28 mouse cellular contexts compared by ENCODE assay signal in the genomic region with DNA sequence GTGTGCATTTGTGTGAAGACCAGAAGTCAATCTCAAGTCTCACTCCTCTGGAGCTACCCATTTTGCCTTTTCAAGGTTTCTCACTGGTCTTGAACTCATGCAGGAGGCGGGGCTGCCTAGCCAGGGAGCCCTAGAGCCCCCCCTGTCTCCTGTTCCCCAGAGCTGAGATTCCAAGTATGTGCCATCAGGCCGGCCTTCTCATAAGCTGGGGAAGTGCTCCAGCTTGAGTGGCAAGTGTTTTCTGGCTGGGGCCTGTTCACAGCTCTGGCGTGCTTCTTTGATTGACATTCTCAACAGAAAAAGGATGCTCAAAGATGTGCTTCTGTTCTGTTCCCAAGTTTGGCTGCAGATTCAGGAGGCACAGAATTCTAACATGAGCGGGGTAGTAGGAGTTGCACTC. TPM values are rescaled to one million over a fixed set of nuclear protein-coding genes. Genes with fewer than 3 reads are reported as not detected.
DNase-seq lines count a peak whose midpoint lies in the region; ATAC-seq and TF ChIP-seq lines count a peak whose summit lies in the region.
"Had no signal": no experiment of that assay in that cellular context is flagged by ENCODE, and none has a peak within 500 bp of the region (broad histone marks: within the 10 kb centered on the region; RNA-seq: fewer than 3 reads in every experiment).

No protein-coding gene starts in this region.

- H3K9me3 ChIP-seq in stomach, embryonic 14.5 days (ENCODE audit: control insufficient read depth, low read depth, low read length), result no peaks in the 10 kb centered on the region
- no peaks in the 10 kb centered on the region for H3K9me3 ChIP-seq in stomach, postnatal 0 days (ENCODE audit: control insufficient read depth, low read length)
- H3K9me3 ChIP-seq: embryonic facial prominence, embryonic 12.5 days; embryonic facial prominence, embryonic 15.5 days; G1E; heart, embryonic 12.5 days; heart, embryonic 15.5 days had no signal

- no peak overlapping the region for H3K4me3 ChIP-seq in layer of hippocampus, adult 2 months
- no peak overlapping the region for H3K4me3 ChIP-seq in stomach, embryonic 14.5 days (ENCODE audit: low read depth, low read length)
- H3K4me3 ChIP-seq in stomach, postnatal 0 days (ENCODE audit: low read depth, low read length), result no peak overlapping the region
- H3K4me3 ChIP-seq: embryonic facial prominence, embryonic 12.5 days; embryonic facial prominence, embryonic 15.5 days; heart, embryonic 12.5 days; heart, embryonic 15.5 days had no signal

- 0 out of 2 replicates have a peak, but pooled peaks have one; percentile 23 for ATAC-seq in stomach, embryonic 14.5 days (ENCODE audit: insufficient number of reproducible peaks, insufficient read depth, low FRiP score, low read depth)
- ATAC-seq in stomach, postnatal 0 days (ENCODE audit: low FRiP score, low TSS enrichment), result no peak
- ATAC-seq: forebrain, embryonic 14.5 days; hindbrain, postnatal 0 days; inflammation-experienced regulatory T-cells, adult 6 months; Patski had no signal

- intact Hi-C loops in heart, postnatal 25 days (cut with DNase I), result no loop called here

- no peak overlapping the region for H3K9ac ChIP-seq in stomach, embryonic 14.5 days (replicated peaks; ENCODE audit: low read depth, low read length)
- H3K9ac ChIP-seq in stomach, postnatal 0 days (ENCODE audit: low read length), result no peak overlapping the region
- H3K9ac ChIP-seq: embryonic facial prominence, embryonic 12.5 days; embryonic facial prominence, embryonic 15.5 days; heart, embryonic 12.5 days; heart, embryonic 15.5 days; hindbrain, embryonic 14.5 days had no signal

- TF ChIP-seq EP300 in stomach, postnatal 0 days (optimal IDR thresholded peaks at IDR 0.05), result no peak

- DNase-seq in heart, adult 11 months, result peak; percentile 85
- no peak for DNase-seq in heart, postnatal 25 days (ENCODE audit: low spot score)
- peak in 1 of 2 experiments; percentile 16 for DNase-seq in layer of hippocampus, adult 2 months (ENCODE audit: low spot score in 2 of 2)
- DNase-seq in layer of hippocampus, adult 9-10 months (ENCODE audit: low spot score), result no peak
- no peak for DNase-seq in stomach, postnatal 0 days (ENCODE audit: low spot score)
- DNase-seq in urinary bladder, postnatal 4 days (ENCODE audit: low spot score in 2 of 2), result no peak
- DNase-seq: adrenal gland, postnatal 10 days; B cell, adult 2 months; cerebellum, adult 11 months; cerebellum, adult 2 months; cerebellum, adult 9-11 months; cerebellum, postnatal 25 days; gastrocnemius, postnatal 10 days; gastrocnemius, postnatal 36 days; heart, postnatal 10 days; heart, postnatal 4 days had no signal

- H3K27me3 ChIP-seq in stomach, embryonic 14.5 days (ENCODE audit: control insufficient read depth, insufficient read depth, low read length), result no peaks in the 10 kb centered on the region
- H3K27me3 ChIP-seq in stomach, postnatal 0 days (ENCODE audit: control insufficient read depth, insufficient read depth, low read length), result no peaks in the 10 kb centered on the region
- H3K27me3 ChIP-seq: CH12.LX; embryonic facial prominence, embryonic 12.5 days; embryonic facial prominence, embryonic 15.5 days; heart, embryonic 12.5 days; heart, embryonic 15.5 days; Patski had no signal

- H3K4me2 ChIP-seq in stomach, embryonic 14.5 days (replicated peaks; ENCODE audit: low read depth, low read length), result no peak overlapping the region
- H3K4me2 ChIP-seq in stomach, postnatal 0 days (replicated peaks; ENCODE audit: low read depth), result no peak overlapping the region
- H3K4me2 ChIP-seq: embryonic facial prominence, embryonic 12.5 days; embryonic facial prominence, embryonic 15.5 days; heart, embryonic 12.5 days; heart, embryonic 15.5 days; hindbrain, embryonic 14.5 days had no signal

- TF ChIP-seq CTCF in layer of hippocampus, adult 2 months (conservative IDR thresholded peaks at IDR 0.05), result peak; percentile 23
- TF ChIP-seq CTCF in stomach, postnatal 0 days (IDR thresholded peaks at IDR 0.05; ENCODE audit: low read depth), result no peak

- no peak overlapping the region for H3K27ac ChIP-seq in layer of hippocampus, adult 2 months
- H3K27ac ChIP-seq in stomach, embryonic 14.5 days (ENCODE audit: low read length), result no peak overlapping the region
- H3K27ac ChIP-seq in stomach, postnatal 0 days (replicated peaks), result no peak overlapping the region
- H3K27ac ChIP-seq: embryonic facial prominence, embryonic 12.5 days; embryonic facial prominence, embryonic 15.5 days; heart, embryonic 15.5 days; hindbrain, embryonic 14.5 days; hindbrain, postnatal 0 days had no signal

- H3K36me3 ChIP-seq in stomach, embryonic 14.5 days (ENCODE audit: control insufficient read depth, insufficient read depth, low read length), result no peaks in the 10 kb centered on the region
- no peaks in the 10 kb centered on the region for H3K36me3 ChIP-seq in stomach, postnatal 0 days (ENCODE audit: control insufficient read depth, insufficient read depth, low read length)
- H3K36me3 ChIP-seq: embryonic facial prominence, embryonic 12.5 days; embryonic facial prominence, embryonic 15.5 days; G1E; heart, embryonic 12.5 days; heart, embryonic 15.5 days had no signal

- no peaks in the 10 kb centered on the region for H3K4me1 ChIP-seq in stomach, embryonic 14.5 days (ENCODE audit: control insufficient read depth, insufficient read depth, low read length)
- no peaks in the 10 kb centered on the region for H3K4me1 ChIP-seq in stomach, postnatal 0 days (replicated peaks; ENCODE audit: control insufficient read depth, insufficient read depth)
- H3K4me1 ChIP-seq: embryonic facial prominence, embryonic 12.5 days; embryonic facial prominence, embryonic 15.5 days; heart, embryonic 12.5 days; heart, embryonic 15.5 days had no signal

- WGBS in stomach, embryonic 14.5 days, result 78% methylated on average over 4 of the region's 4 CpGs
- 84% methylated on average over 4 of the region's 4 CpGs for WGBS in stomach, postnatal 0 days

RNA-seq across cellular contexts. Expression of gene Nelfcd, which starts 15.2 kb away (rescaled TPM):
- 10 to 100 TPM; 29.0 to 30.1 TPM for total RNA-seq in heart, postnatal 25 days (2021)
- 10 to 100 TPM; 45.2 to 55.6 TPM for total RNA-seq in layer of hippocampus, adult 2 months (2021)
- 117 and 125 TPM in 2 replicates for polyA plus RNA-seq in stomach, embryonic 14.5 days (2014; fragmentation: Nextera tagmentation; extraction: Ambion mirVana)
- 37.6 and 40.2 TPM in 2 replicates for polyA plus RNA-seq in stomach, postnatal 0 days (2015; fragmentation: Nextera tagmentation; extraction: Ambion mirVana)

RNA-seq across cellular contexts. Expression of gene Ctsz, which starts 38.4 kb away (rescaled TPM):
- total RNA-seq in heart, postnatal 25 days (2021), result 10 to 100 TPM; 29.8 to 30.8 TPM
- total RNA-seq in layer of hippocampus, adult 2 months (2021), result 10 to 100 TPM; 28.1 to 32.5 TPM
- polyA plus RNA-seq in stomach, embryonic 14.5 days (2014; fragmentation: Nextera tagmentation; extraction: Ambion mirVana), result 167 and 176 TPM in 2 replicates
- polyA plus RNA-seq in stomach, postnatal 0 days (2015; fragmentation: Nextera tagmentation; extraction: Ambion mirVana), result 90.4 and 94.2 TPM in 2 replicates

RNA-seq across cellular contexts. Expression of gene Tubb1, which starts 50.1 kb away (rescaled TPM):
- total RNA-seq in heart, postnatal 25 days (2021), result 1 to 10 TPM; 3.0 to 5.8 TPM
- total RNA-seq in layer of hippocampus, adult 2 months (2021), result not detected
- polyA plus RNA-seq in stomach, embryonic 14.5 days (2014; fragmentation: Nextera tagmentation; extraction: Ambion mirVana), result 0.84 and 1.4 TPM in 2 replicates
- 0.08 and 0.11 TPM in 2 replicates for polyA plus RNA-seq in stomach, postnatal 0 days (2015; fragmentation: Nextera tagmentation; extraction: Ambion mirVana)
- total RNA-seq: CH12.LX; gastrocnemius, postnatal 36 days had no signal
- polyA plus RNA-seq: G1E; hindbrain, postnatal 0 days; Patski had no signal

RNA-seq across cellular contexts. Expression of gene Gm20721, which starts 53.9 kb away (rescaled TPM):
- total RNA-seq in heart, postnatal 25 days (2021), result 1 to 10 TPM; 1.6 to 2.2 TPM
- 1 to 10 TPM; 2.0 to 3.5 TPM for total RNA-seq in layer of hippocampus, adult 2 months (2021)
- polyA plus RNA-seq in stomach, embryonic 14.5 days (2014; fragmentation: Nextera tagmentation; extraction: Ambion mirVana), result 6.9 and 7.2 TPM in 2 replicates
- 5.8 and 7.9 TPM in 2 replicates for polyA plus RNA-seq in stomach, postnatal 0 days (2015; fragmentation: Nextera tagmentation; extraction: Ambion mirVana)
- total RNA-seq: hindbrain, postnatal 0 days had no signal
- polyA plus RNA-seq: inflammation-experienced regulatory T-cells, adult 6 months had no signal
